Mouse (Mus musculus): ENCODE data around the gene Ndc1. TPM values are rescaled to one million over a fixed set of nuclear protein-coding genes. Genes with fewer than 3 reads are reported as not detected.
A peak's percentile ranks its signal among the peaks of the same experiment; 100 is the strongest.

Gene Ndc1
- 49.9 and 51.0 TPM in 2 replicates for polyA plus RNA-seq (2016; fragmentation: Nextera tagmentation; extraction: Ambion mirVana)

GRCm38 (mm10) chr4:107367567-107368314 lies at the start of gene Ndc1:
TSS of gene Ndc1 (plus strand) at chr4:107367784.
- H3K27ac ChIP-seq (replicated peaks): peak within 1 kb of the TSS; percentile 99
- H3K4me3 ChIP-seq: peak within 1 kb of the TSS; percentile 85
- H3K36me3 ChIP-seq: peaks cover 34% of the 10 kb centered on the region
- H3K27me3 ChIP-seq (ENCODE audit: low read depth, poor library complexity, severe bottlenecking): no peaks in the 10 kb centered on the region
- WGBS: under 1% methylated on average over 51 of the region's 51 CpGs
- H3K9me3 ChIP-seq (replicated peaks): no peaks in the 10 kb centered on the region
- DNase-seq (ENCODE audit: low spot score): peak; percentile 94
- H3K4me1 ChIP-seq: peaks cover 14% of the 10 kb centered on the region

GRCm38 (mm10) chr4:107318646-107319045 lies 48.9 kb upstream of the Ndc1 start:
- no peak overlapping the region for H3K4me3 ChIP-seq
- no peak for DNase-seq (ENCODE audit: low spot score)
- WGBS: 84% methylated on average over 8 of the region's 8 CpGs
- peaks cover 14% of the 10 kb centered on the region for H3K4me1 ChIP-seq
- peaks cover 52% of the 10 kb centered on the region for H3K36me3 ChIP-seq
- no peak overlapping the region for H3K27ac ChIP-seq (replicated peaks)
- H3K9me3 ChIP-seq (replicated peaks): no peaks in the 10 kb centered on the region
- no peaks in the 10 kb centered on the region for H3K27me3 ChIP-seq (ENCODE audit: low read depth, poor library complexity, severe bottlenecking)

GRCm38 (mm10) chr4:107321041-107321440 lies 46.5 kb upstream of the Ndc1 start:
- 81% methylated on average over 2 of the region's 2 CpGs for WGBS
- Histone ChIP-seq H3K9me3 (replicated peaks) (no peaks in the 10 kb centered on the region), H3K27me3 (ENCODE audit: low read depth, poor library complexity, severe bottlenecking) (no peaks in the 10 kb centered on the region), H3K4me3 (no peak overlapping the region), H3K36me3 (peaks cover 64% of the 10 kb centered on the region), H3K27ac (replicated peaks) (no peak overlapping the region), H3K4me1 (no peaks in the 10 kb centered on the region)
- no peak for DNase-seq (ENCODE audit: low spot score)

DNA sequence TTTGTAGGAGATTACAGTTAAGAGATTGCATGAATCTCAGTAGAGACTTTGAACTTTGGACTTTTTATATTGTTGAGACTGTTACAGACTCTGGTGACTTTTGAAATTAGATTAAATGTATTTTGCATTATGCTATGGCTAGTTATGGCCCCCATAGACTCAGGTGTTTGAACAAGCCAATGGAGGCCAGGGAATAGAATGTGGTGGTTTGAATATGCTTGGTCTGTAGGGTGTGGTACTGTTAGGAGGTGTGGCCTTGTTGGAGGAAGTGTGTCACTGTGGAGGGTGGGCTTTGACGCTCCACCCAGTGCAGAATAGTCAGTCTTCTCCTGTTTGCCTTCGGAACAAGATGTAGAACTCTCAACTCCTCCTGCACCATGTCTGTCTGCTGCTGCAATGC lies 44.5 kb upstream of the Ndc1 start:
- no peaks in the 10 kb centered on the region for H3K4me1 ChIP-seq
- H3K27me3 ChIP-seq (ENCODE audit: low read depth, poor library complexity, severe bottlenecking): no peaks in the 10 kb centered on the region
- WGBS: 95% methylated on average over 2 of the region's 2 CpGs
- peaks cover 65% of the 10 kb centered on the region for H3K36me3 ChIP-seq
- no peaks in the 10 kb centered on the region for H3K9me3 ChIP-seq (replicated peaks)
- no peak overlapping the region for H3K4me3 ChIP-seq
- no peak overlapping the region for H3K27ac ChIP-seq (replicated peaks)
- no peak for DNase-seq (ENCODE audit: low spot score)

- peaks cover 2% of the 10 kb centered on the region; the same call in 1 of the 2 replicates for H3K9me3 ChIP-seq (replicated peaks)
- H3K4me1 ChIP-seq: no peaks in the 10 kb centered on the region
- DNase-seq (ENCODE audit: low spot score): no peak
- no peaks in the 10 kb centered on the region for H3K27me3 ChIP-seq (ENCODE audit: low read depth, poor library complexity, severe bottlenecking)
- H3K36me3 ChIP-seq: peaks cover 27% of the 10 kb centered on the region
- no peak overlapping the region for H3K27ac ChIP-seq (replicated peaks)
- WGBS: 97% methylated on average over 8 of the region's 8 CpGs
- no peak overlapping the region for H3K4me3 ChIP-seq
Observed at GRCm38 (mm10) chr4:107328530-107328929, 39.1 kb upstream of the Ndc1 start.

GRCm38 (mm10) chr4:107333514-107333913 lies 34.1 kb upstream of the Ndc1 start:
- Histone ChIP-seq H3K9me3 (replicated peaks) (peaks cover 3% of the 10 kb centered on the region; the same call in 1 of the 2 replicates), H3K36me3 (0 out of 2 replicates have a peak, but pooled peaks cover 10% of the 10 kb centered on the region), H3K4me3 (no peak overlapping the region), H3K4me1 (no peaks in the 10 kb centered on the region), H3K27me3 (ENCODE audit: low read depth, poor library complexity, severe bottlenecking) (no peaks in the 10 kb centered on the region), H3K27ac (replicated peaks) (no peak overlapping the region)
- 89% methylated on average over 4 of the region's 4 CpGs for WGBS
- no peak for DNase-seq (ENCODE audit: low spot score)

DNA sequence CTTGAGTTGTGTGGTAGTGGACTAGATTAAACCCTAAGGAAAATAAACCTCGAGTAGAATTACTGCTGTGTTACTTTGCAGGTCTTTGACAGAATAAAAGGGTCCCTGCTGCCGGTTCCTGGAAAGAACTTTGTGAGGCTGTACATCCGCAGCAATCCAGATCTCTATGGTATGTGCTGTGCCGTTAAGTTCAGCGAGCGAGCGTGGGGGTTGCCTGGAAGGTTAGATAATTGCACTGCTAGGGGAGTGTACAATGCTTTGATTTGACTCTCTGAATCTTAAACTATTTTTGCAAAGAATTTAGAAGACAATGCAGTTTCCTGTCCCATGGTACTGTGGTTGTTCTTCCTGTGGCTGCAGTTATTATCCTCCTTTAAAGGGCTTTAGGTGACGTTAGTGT lies 31.2 kb upstream of the Ndc1 start:
- Histone ChIP-seq H3K4me1 (peaks cover 1% of the 10 kb centered on the region; the same call in 1 of the 2 replicates), H3K4me3 (no peak overlapping the region), H3K27me3 (ENCODE audit: low read depth, poor library complexity, severe bottlenecking) (no peaks in the 10 kb centered on the region), H3K36me3 (0 out of 2 replicates have a peak, but pooled peaks cover 9% of the 10 kb centered on the region), H3K9me3 (replicated peaks) (peaks cover 3% of the 10 kb centered on the region; the same call in 1 of the 2 replicates), H3K27ac (replicated peaks) (no peak overlapping the region)
- 88% methylated on average over 8 of the region's 8 CpGs for WGBS
- no peak for DNase-seq (ENCODE audit: low spot score)

DNA sequence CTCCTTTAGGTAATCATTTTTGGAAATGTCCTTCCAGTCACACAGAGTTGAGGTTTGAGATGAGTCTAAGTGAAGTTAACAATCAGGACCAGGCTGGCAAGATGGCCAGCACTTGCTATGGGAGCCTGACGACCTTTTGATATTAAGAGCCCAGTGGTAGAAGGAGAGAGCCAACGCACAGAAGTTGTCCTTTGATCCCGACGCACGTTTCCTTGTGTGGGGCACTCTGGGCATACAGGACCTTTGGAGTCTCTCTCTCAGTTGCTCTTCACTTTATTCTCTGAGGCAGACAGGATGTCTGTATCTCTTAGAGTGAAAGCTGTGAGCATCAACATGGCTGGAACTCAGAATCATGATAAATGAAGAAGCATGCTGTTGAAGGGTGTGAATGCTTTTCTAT lies 30.1 kb upstream of the Ndc1 start:
- DNase-seq (ENCODE audit: low spot score): no peak
- Histone ChIP-seq H3K27me3 (ENCODE audit: low read depth, poor library complexity, severe bottlenecking) (no peaks in the 10 kb centered on the region), H3K27ac (replicated peaks) (no peak overlapping the region), H3K4me1 (peaks cover 4% of the 10 kb centered on the region; the same call in 1 of the 2 replicates), H3K4me3 (no peak overlapping the region), H3K36me3 (0 out of 2 replicates have a peak, but pooled peaks cover 9% of the 10 kb centered on the region), H3K9me3 (replicated peaks) (peaks cover 3% of the 10 kb centered on the region; the same call in 1 of the 2 replicates)
- WGBS: 92% methylated on average over 5 of the region's 5 CpGs

GRCm38 (mm10) chr4:107341354-107341753 lies 26.2 kb upstream of the Ndc1 start:
- H3K9me3 ChIP-seq (replicated peaks): no peaks in the 10 kb centered on the region
- 61% methylated on average over 5 of the region's 5 CpGs for WGBS
- no peak overlapping the region for H3K4me3 ChIP-seq
- no peak for DNase-seq (ENCODE audit: low spot score)
- peaks cover 13% of the 10 kb centered on the region; the same call in 1 of the 2 replicates for H3K36me3 ChIP-seq
- peaks cover 4% of the 10 kb centered on the region; the same call in 1 of the 2 replicates for H3K4me1 ChIP-seq
- no peaks in the 10 kb centered on the region for H3K27me3 ChIP-seq (ENCODE audit: low read depth, poor library complexity, severe bottlenecking)
- H3K27ac ChIP-seq (replicated peaks): no peak overlapping the region

DNA sequence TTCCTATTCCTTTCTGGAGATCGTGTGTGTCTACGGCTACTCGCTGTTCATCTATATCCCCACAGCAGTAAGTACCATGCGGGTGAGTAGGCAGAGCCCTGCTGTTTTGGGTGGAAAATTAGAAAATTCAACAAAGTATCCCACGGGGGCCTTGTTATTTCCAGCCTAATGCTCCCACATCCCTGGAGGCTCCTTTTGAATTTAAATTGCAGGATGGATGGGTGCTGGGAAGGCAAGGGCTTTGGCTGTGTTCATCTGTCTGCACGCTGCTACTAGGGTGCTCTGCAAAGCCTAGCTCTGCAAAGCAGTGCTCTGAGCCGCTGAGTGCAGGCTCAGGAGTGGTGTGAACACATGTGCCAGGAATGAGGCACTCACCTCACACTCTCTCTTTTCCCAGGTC lies 23.0 kb upstream of the Ndc1 start:
- WGBS: 83% methylated on average over 7 of the region's 7 CpGs
- H3K4me1 ChIP-seq: peaks cover 12% of the 10 kb centered on the region
- H3K9me3 ChIP-seq (replicated peaks): no peaks in the 10 kb centered on the region
- no peak overlapping the region for H3K4me3 ChIP-seq
- no peak overlapping the region for H3K27ac ChIP-seq (replicated peaks)
- DNase-seq (ENCODE audit: low spot score): no peak
- no peaks in the 10 kb centered on the region for H3K27me3 ChIP-seq (ENCODE audit: low read depth, poor library complexity, severe bottlenecking)
- peaks cover 11% of the 10 kb centered on the region; the same call in 1 of the 2 replicates for H3K36me3 ChIP-seq

DNA sequence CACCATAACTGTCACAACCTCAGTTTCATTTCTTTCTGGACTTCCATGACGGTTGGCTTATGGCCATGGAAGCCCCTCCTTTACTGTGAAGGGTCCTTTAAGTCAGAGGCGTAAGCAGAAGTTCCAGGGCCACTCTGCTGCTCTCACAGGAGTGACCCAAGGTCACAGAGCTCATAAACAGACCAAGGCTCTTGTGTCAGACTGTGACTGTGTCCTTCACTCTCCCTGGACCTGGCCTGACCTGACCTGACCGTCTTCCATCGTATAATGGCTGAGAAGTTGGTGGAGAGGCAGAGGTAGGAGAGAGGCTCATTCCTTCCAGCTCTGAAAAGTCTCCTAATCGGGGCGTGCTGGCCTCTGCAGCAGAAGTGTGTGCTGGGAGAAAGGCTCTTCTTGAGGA lies 20.4 kb upstream of the Ndc1 start:
- no peak for DNase-seq (ENCODE audit: low spot score)
- Histone ChIP-seq H3K36me3 (peaks cover 14% of the 10 kb centered on the region; the same call in 1 of the 2 replicates), H3K4me3 (no peak overlapping the region), H3K9me3 (replicated peaks) (no peaks in the 10 kb centered on the region), H3K27me3 (ENCODE audit: low read depth, poor library complexity, severe bottlenecking) (no peaks in the 10 kb centered on the region), H3K27ac (replicated peaks) (no peak overlapping the region), H3K4me1 (peaks cover 7% of the 10 kb centered on the region)
- 88% methylated on average over 6 of the region's 6 CpGs for WGBS

- H3K27me3 ChIP-seq (ENCODE audit: low read depth, poor library complexity, severe bottlenecking): no peaks in the 10 kb centered on the region
- H3K27ac ChIP-seq (replicated peaks): no peak overlapping the region
- H3K9me3 ChIP-seq (replicated peaks): no peaks in the 10 kb centered on the region
- WGBS: 79% methylated on average over 20 of the region's 20 CpGs
- peaks cover 7% of the 10 kb centered on the region for H3K4me1 ChIP-seq
- peaks cover 14% of the 10 kb centered on the region; the same call in 1 of the 2 replicates for H3K36me3 ChIP-seq
- DNase-seq (ENCODE audit: low spot score): peak; percentile 14
- H3K4me3 ChIP-seq: no peak overlapping the region
Observed at GRCm38 (mm10) chr4:107348529-107349310, 18.9 kb upstream of the Ndc1 start.

All from midbrain, embryonic 10.5 days (tissue).